Mouse (Mus musculus) embryonic facial prominence, embryonic 15.5 days (tissue): ENCODE results near the gene Pitpna. TPM values are rescaled to one million over a fixed set of nuclear protein-coding genes. Genes with fewer than 3 reads are reported as not detected.

Experiments
- ATAC-seq: fragments of 200-750 bp; cut with Nextera tagmentation; 2 replicates; pipeline ENCODE4 v1.8.0; 2017; ENCODE audit warnings: low read depth, moderate TSS enrichment; ENCODE audit not compliant: insufficient number of reproducible peaks, low FRiP score, low TSS enrichment
- H3K27ac ChIP-seq: fragments of 300-500 bp; sonication (generic); replicated peaks from 2 replicates; pipeline ENCODE4 v1.5.1; 2015; ENCODE audit warnings: mild to moderate bottlenecking, inconsistent platforms
- H3K27me3 ChIP-seq: fragments of 300-500 bp; sonication (generic); 2 replicates; pipeline ENCODE4 v1.6.1; 2015; ENCODE audit warnings: inconsistent platforms
- H3K36me3 ChIP-seq: fragments of 300-500 bp; sonication (generic); 2 replicates; pipeline ENCODE4 v1.6.1; 2015; ENCODE audit warnings: mild to moderate bottlenecking, inconsistent platforms
- H3K4me1 ChIP-seq: fragments of 300-500 bp; sonication (generic); 2 replicates; pipeline ENCODE4 v1.6.1; 2015; ENCODE audit warnings: inconsistent platforms
- H3K4me2 ChIP-seq: fragments of 300-500 bp; sonication (generic); replicated peaks from 2 replicates; pipeline ENCODE4 v1.6.1; 2015; ENCODE audit warnings: mild to moderate bottlenecking, inconsistent platforms
- H3K4me3 ChIP-seq: fragments of 300-500 bp; sonication (generic); replicated peaks from 2 replicates; pipeline ENCODE4 v1.5.1; 2015; ENCODE audit warnings: mild to moderate bottlenecking, inconsistent platforms
- H3K9ac ChIP-seq: fragments of 300-500 bp; sonication (generic); 2 replicates; pipeline ENCODE4 v1.6.1; 2015; ENCODE audit warnings: inconsistent platforms
- H3K9me3 ChIP-seq: fragments of 300-500 bp; sonication (generic); replicated peaks from 2 replicates; pipeline ENCODE4 v1.6.1; 2016; ENCODE audit warnings: inconsistent platforms
- WGBS: fragments of 180-500 bp; shearing (Covaris S2); methylation state at CpG from one replicate; pipeline ENCODE4 v1.1.7; 2015; 5-methylcytosine and 5-hydroxymethylcytosine counted together
- polyA plus RNA-seq: library from polyadenylated mRNA; unstranded; fragments of >200 nt; fragmentation: Nextera tagmentation; extraction: Ambion mirVana; gene quantifications from 2 replicates; pipeline ENCODE4 v1.2.1, GENCODE M21; 2015

Pitpna gene
- 73.0 and 79.3 TPM in 2 replicates for polyA plus RNA-seq

- Histone ChIP-seq H3K4me2 (peak within 1 kb of the TSS; percentile 89), H3K4me3 (peak within 1 kb of the TSS; percentile 83), H3K27me3 (no peaks in the 10 kb centered on the region), H3K36me3 (peaks cover 2% of the 10 kb centered on the region), H3K9me3 (no peaks in the 10 kb centered on the region), H3K9ac (peak within 1 kb of the TSS; percentile 85), H3K4me1 (peaks cover 31% of the 10 kb centered on the region), H3K27ac (peak within 1 kb of the TSS; percentile 83)
- ATAC-seq: peak; percentile 95
- 5% methylated on average over 49 of the region's 49 CpGs for WGBS
Measured at GRCm38 (mm10) chr11:75587493-75588284, at the start of gene Pitpna. Pitpna (plus strand) TSS chr11:75588097.

GRCm38 (mm10) chr11:75538184-75538969, 49.5 kb upstream of the Pitpna start:
- no peak for ATAC-seq
- Histone ChIP-seq H3K4me3 (no peak overlapping the region), H3K27me3 (no peaks in the 10 kb centered on the region), H3K9ac (no peak overlapping the region), H3K4me1 (0 out of 2 replicates have a peak, but pooled peaks cover 8% of the 10 kb centered on the region), H3K4me2 (no peak overlapping the region), H3K36me3 (no peaks in the 10 kb centered on the region), H3K27ac (peak overlapping the region; percentile 9; the same call in 1 of the 2 replicates), H3K9me3 (no peaks in the 10 kb centered on the region)
- WGBS: 55% methylated on average over 9 of the region's 9 CpGs

GRCm38 (mm10) chr11:75538970-75539299, 49.0 kb upstream of the Pitpna start:
- Histone ChIP-seq H3K9me3 (no peaks in the 10 kb centered on the region), H3K36me3 (no peaks in the 10 kb centered on the region), H3K9ac (no peak overlapping the region), H3K4me3 (no peak overlapping the region), H3K27me3 (no peaks in the 10 kb centered on the region), H3K4me1 (0 out of 2 replicates have a peak, but pooled peaks cover 8% of the 10 kb centered on the region), H3K27ac (no peak overlapping the region), H3K4me2 (no peak overlapping the region)
- WGBS: 73% methylated on average over 13 of the region's 13 CpGs
- no peak for ATAC-seq

GRCm38 (mm10) chr11:75540209-75540608, 47.7 kb upstream of the Pitpna start:
- no peak overlapping the region for H3K4me2 ChIP-seq
- H3K9ac ChIP-seq: no peak overlapping the region
- no peak overlapping the region for H3K27ac ChIP-seq
- no peaks in the 10 kb centered on the region for H3K36me3 ChIP-seq
- WGBS: 70% methylated on average over 8 of the region's 8 CpGs
- no peaks in the 10 kb centered on the region for H3K27me3 ChIP-seq
- H3K4me3 ChIP-seq: no peak overlapping the region
- H3K4me1 ChIP-seq: 0 out of 2 replicates have a peak, but pooled peaks cover 8% of the 10 kb centered on the region
- ATAC-seq: no peak
- no peaks in the 10 kb centered on the region for H3K9me3 ChIP-seq

- Histone ChIP-seq H3K9ac (no peak overlapping the region), H3K27ac (no peak overlapping the region)
- 68% methylated on average over 19 of the region's 19 CpGs for WGBS
Measured at GRCm38 (mm10) chr11:75540710-75541581, 47.0 kb upstream of the Pitpna start.

GRCm38 (mm10) chr11:75544713-75545112, 43.2 kb upstream of the Pitpna start:
- no peaks in the 10 kb centered on the region for H3K36me3 ChIP-seq
- WGBS: 74% methylated on average over 9 of the region's 9 CpGs
- no peak overlapping the region for H3K4me2 ChIP-seq
- no peak overlapping the region for H3K9ac ChIP-seq
- no peak overlapping the region for H3K27ac ChIP-seq
- ATAC-seq: no peak
- peaks cover 8% of the 10 kb centered on the region for H3K4me1 ChIP-seq
- no peak overlapping the region for H3K4me3 ChIP-seq
- H3K9me3 ChIP-seq: no peaks in the 10 kb centered on the region
- no peaks in the 10 kb centered on the region for H3K27me3 ChIP-seq

More at GRCm38 (mm10) chr11:75540710-75541581, 47.0 kb upstream of the Pitpna start:
- Histone ChIP-seq H3K4me2 (no peak overlapping the region), H3K4me1 (0 out of 2 replicates have a peak, but pooled peaks cover 8% of the 10 kb centered on the region), H3K4me3 (no peak overlapping the region), H3K9me3 (no peaks in the 10 kb centered on the region), H3K36me3 (no peaks in the 10 kb centered on the region), H3K27me3 (no peaks in the 10 kb centered on the region)
- ATAC-seq: no peak

GRCm38 (mm10) chr11:75546057-75546456, 41.8 kb upstream of the Pitpna start:
- Histone ChIP-seq H3K27me3 (no peaks in the 10 kb centered on the region), H3K4me2 (no peak overlapping the region), H3K9me3 (no peaks in the 10 kb centered on the region), H3K4me3 (no peak overlapping the region), H3K36me3 (no peaks in the 10 kb centered on the region), H3K4me1 (peaks cover 20% of the 10 kb centered on the region), H3K27ac (no peak overlapping the region), H3K9ac (no peak overlapping the region)
- ATAC-seq: no peak
- WGBS: 52% methylated on average over 4 of the region's 4 CpGs

- Histone ChIP-seq H3K9ac (no peak overlapping the region), H3K36me3 (no peaks in the 10 kb centered on the region), H3K4me2 (no peak overlapping the region), H3K9me3 (no peaks in the 10 kb centered on the region), H3K4me3 (no peak overlapping the region), H3K27me3 (no peaks in the 10 kb centered on the region), H3K4me1 (peaks cover 39% of the 10 kb centered on the region), H3K27ac (no peak overlapping the region)
- ATAC-seq: no peak
- WGBS: 36% methylated on average over 5 of the region's 5 CpGs
Measured at GRCm38 (mm10) chr11:75549658-75550111, 38.2 kb upstream of the Pitpna start.

GRCm38 (mm10) chr11:75550200-75550946, 37.5 kb upstream of the Pitpna start:
- Histone ChIP-seq H3K9me3 (no peaks in the 10 kb centered on the region), H3K27me3 (no peaks in the 10 kb centered on the region), H3K4me3 (no peak overlapping the region), H3K4me2 (no peak overlapping the region), H3K9ac (no peak overlapping the region), H3K27ac (peak overlapping the region; percentile 45), H3K4me1 (peaks cover 39% of the 10 kb centered on the region), H3K36me3 (no peaks in the 10 kb centered on the region)
- 57% methylated on average over 12 of the region's 12 CpGs for WGBS
- no peak for ATAC-seq

- no peak for ATAC-seq
- Histone ChIP-seq H3K27ac (peak overlapping the region; percentile 80; the same call in 1 of the 2 replicates), H3K4me2 (no peak overlapping the region), H3K9me3 (no peaks in the 10 kb centered on the region), H3K36me3 (no peaks in the 10 kb centered on the region), H3K9ac (no peak overlapping the region), H3K4me1 (peaks cover 39% of the 10 kb centered on the region), H3K4me3 (no peak overlapping the region), H3K27me3 (no peaks in the 10 kb centered on the region)
- WGBS: 83% methylated on average over 5 of the region's 5 CpGs
Measured at GRCm38 (mm10) chr11:75551321-75551720, 36.6 kb upstream of the Pitpna start.
